Mouse (Mus musculus) ES-CJ7 (cell line): Measurements from ENCODE around the gene Tbxa2r.

Experiments
- DNase-seq: peaks from one replicate; pipeline ENCODE4 v3.0.0; 2011; ENCODE audit warnings: low read depth, low spot score

The Tbxa2r gene

GRCm38 (mm10) chr10:81328386-81328785 lies at the start of gene Tbxa2r:
Tbxa2r (plus strand) TSS chr10:81328731.
- no peak for DNase-seq

- DNase-seq, result peak; percentile 80
These were observed 49.0 kb upstream of the Tbxa2r start for GRCm38 (mm10) chr10:81279496-81279895.

- no peak for DNase-seq
These were observed 44.3 kb upstream of the Tbxa2r start for GRCm38 (mm10) chr10:81284189-81284588.

GRCm38 (mm10) chr10:81284719-81285118 lies 43.8 kb upstream of the Tbxa2r start:
- no peak for DNase-seq

- peak; percentile 86 for DNase-seq
These were observed 42.7 kb upstream of the Tbxa2r start for GRCm38 (mm10) chr10:81285694-81286450.

GRCm38 (mm10) chr10:81286586-81286985 lies 41.9 kb upstream of the Tbxa2r start:
- peak; percentile 56 for DNase-seq

- peak; percentile 86 for DNase-seq
These were observed 40.9 kb upstream of the Tbxa2r start for GRCm38 (mm10) chr10:81287513-81288157.

- DNase-seq, result peak; percentile 77
These were observed 39.9 kb upstream of the Tbxa2r start for GRCm38 (mm10) chr10:81288601-81289000.

- DNase-seq, result peak; percentile 86
These were observed 39.3 kb upstream of the Tbxa2r start for GRCm38 (mm10) chr10:81289278-81289677.

- no peak for DNase-seq
These were observed 38.7 kb upstream of the Tbxa2r start for GRCm38 (mm10) chr10:81289811-81290210.

GRCm38 (mm10) chr10:81290698-81291460 lies 37.7 kb upstream of the Tbxa2r start:
- peak; percentile 61 for DNase-seq

- DNase-seq, result peak; percentile 50
These were observed 36.9 kb upstream of the Tbxa2r start, which contains the start of gene Tjp3 for GRCm38 (mm10) chr10:81291511-81292104. Tjp3 (minus strand) TSS chr10:81291581.

- DNase-seq, result peak; percentile 100
These were observed 35.8 kb upstream of the Tbxa2r start, which contains the start of gene Pip5k1c for GRCm38 (mm10) chr10:81292554-81293333. Pip5k1c (plus strand) TSS chr10:81292963.

- no peak for DNase-seq
These were observed 35.0 kb upstream of the Tbxa2r start for GRCm38 (mm10) chr10:81293334-81294030.

- peak; percentile 53 for DNase-seq
These were observed 34.1 kb upstream of the Tbxa2r start for GRCm38 (mm10) chr10:81294442-81294841.

- DNase-seq, result no peak
These were observed 33.3 kb upstream of the Tbxa2r start for GRCm38 (mm10) chr10:81295185-81295584.

GRCm38 (mm10) chr10:81297246-81297645 lies 31.3 kb upstream of the Tbxa2r start:
- DNase-seq, result no peak

- DNase-seq, result no peak
These were observed 30.7 kb upstream of the Tbxa2r start for GRCm38 (mm10) chr10:81297845-81298244.

GRCm38 (mm10) chr10:81298369-81299100 lies 30.0 kb upstream of the Tbxa2r start:
- DNase-seq, result no peak
